Mouse (Mus musculus) monocyte, adult 5-6 weeks (primary cell): Measurements from ENCODE around the gene Stum. TPM values are rescaled to one million over a fixed set of nuclear protein-coding genes. Genes with fewer than 3 reads are reported as not detected.

ENCODE experiments used
- ATAC-seq: fragments of 153-309, 156-312 bp; replicated peaks from 2 replicates; pipeline ENCODE4 v1.8.0; 2017; ENCODE audit warnings: mild to moderate bottlenecking; ENCODE audit not compliant: low TSS enrichment, insufficient number of reproducible peaks, severe bottlenecking, poor library complexity, low FRiP score
- total RNA-seq: library from RNA; stranded (forward); fragments of 200-1000, 200-491, 200-594 nt; gene quantifications from 3 replicates; pipeline ENCODE4 v1.2.3, GENCODE M21; 2017

The Stum gene
- total RNA-seq, 1 experiment from 2014 or later, result not detected

DNA sequence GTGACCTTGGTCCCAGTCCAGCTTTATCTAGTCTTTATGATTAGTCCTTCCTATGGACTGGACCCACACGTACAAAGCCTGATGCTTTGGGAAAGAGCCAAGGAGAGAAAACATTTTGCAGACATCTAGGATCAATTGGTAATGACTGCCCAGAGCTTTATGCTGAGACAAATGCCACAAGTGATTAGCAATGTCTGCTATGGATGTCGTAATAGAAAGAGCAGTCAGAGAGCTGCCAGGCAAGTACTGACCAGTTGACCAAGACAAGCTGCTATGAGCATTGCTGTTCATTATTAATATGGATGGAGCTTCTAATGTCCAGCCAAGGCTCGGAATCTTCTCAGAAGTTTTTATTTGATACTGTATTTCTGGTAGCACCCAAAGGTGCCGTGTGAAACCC lies 43.8 kb downstream of the Stum start:
- no peak for ATAC-seq

DNA sequence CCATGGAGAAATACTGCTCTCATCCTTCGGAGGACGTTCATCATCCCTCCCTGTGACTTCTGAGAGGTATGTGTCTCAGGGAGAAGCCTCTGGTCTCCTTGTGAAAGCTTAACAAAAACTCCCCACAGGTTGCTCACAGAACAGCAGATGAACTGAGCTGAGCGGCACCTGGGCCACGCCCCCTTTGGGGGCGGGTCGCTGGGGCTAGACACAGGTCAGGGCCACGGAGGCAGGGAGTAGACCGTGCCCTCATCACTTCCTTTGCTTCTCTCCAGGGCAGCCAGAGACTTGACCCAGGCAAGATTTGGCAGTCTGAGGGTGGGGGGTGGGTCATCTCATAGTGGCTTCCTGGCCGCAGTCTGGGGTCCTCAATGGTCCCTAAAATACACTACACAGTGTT lies 48.4 kb downstream of the Stum start:
- ATAC-seq, result no peak

DNA sequence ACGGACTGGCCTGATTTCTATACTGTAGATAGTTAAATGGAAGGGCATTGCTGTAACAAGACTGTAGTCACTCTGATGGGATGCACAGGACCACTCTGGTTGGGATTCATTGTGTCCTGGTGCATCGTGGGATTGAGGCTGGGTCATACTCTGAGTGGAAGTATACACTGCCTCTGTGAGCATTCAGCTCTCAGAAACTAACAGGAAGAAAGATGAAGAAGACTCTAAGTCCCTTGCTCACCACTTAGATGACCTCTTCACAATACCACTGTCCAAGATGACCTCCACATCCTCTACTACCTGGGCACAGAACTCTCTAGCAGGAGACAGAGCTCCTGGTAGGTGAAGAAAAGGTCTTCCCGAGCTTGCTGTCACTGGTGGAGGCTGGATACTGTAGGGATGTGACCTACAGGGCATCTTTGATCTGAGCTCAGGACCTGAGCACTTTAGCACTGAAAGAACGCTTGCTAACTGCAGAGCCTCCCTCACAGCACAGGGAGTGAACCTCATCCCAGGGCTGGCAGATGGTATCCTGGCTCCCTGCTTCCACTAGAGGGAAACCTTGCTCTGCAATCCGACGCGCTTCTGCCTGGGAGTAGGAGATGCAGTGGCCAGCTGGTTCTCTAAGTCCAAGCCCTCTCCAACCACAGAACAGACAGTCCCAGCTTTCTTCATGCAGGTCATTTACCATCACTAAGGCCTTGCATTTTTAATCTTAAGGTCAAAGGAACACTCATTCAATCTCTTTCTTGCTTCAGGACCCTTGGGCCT lies 49.3 kb downstream of the Stum start:
- ATAC-seq, result no peak; the same call in 1 of the 2 replicates

DNA sequence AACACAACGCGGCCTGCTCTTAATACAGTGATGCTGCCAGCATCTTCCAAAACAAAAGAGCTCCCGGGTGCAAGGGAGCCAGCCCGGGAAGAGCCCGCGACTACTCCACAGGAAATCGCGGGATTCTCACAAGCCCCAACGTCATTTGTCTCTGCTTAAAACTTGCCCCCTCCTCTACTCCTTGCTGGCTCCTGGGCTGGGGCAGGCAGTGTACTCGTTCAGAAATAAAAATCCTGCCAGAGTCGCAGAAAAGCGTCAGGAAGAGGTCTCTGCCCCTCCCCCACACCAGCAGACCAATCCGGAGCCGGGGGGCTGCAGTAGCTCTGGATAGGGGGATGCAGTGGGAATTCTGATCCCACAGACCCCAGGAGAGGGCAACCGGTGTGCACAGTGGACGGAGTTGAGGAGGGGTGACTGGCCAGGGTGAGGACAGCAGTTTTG lies 50.2 kb downstream of the Stum start:
- ATAC-seq, result no peak

DNA sequence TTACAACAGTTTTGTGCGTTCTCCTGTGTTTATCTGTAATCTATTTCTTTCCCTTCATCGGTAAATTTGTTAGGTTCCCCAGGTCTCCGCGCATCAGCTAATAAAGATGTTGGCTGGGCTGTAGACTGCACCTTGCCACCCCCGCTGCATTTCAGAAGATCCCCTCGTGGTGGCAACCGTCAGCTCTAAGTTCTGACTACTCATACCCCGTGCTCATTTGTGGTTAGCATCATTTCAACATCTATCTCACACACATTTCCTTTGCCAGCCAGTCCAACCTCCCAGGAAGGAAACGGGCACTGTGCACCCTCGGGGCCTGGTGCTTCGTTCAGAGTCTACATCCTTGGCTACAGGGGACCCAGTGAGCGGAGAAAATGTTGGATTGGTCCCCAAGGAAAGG lies 51.5 kb downstream of the Stum start:
- peak; percentile 67 for ATAC-seq

DNA sequence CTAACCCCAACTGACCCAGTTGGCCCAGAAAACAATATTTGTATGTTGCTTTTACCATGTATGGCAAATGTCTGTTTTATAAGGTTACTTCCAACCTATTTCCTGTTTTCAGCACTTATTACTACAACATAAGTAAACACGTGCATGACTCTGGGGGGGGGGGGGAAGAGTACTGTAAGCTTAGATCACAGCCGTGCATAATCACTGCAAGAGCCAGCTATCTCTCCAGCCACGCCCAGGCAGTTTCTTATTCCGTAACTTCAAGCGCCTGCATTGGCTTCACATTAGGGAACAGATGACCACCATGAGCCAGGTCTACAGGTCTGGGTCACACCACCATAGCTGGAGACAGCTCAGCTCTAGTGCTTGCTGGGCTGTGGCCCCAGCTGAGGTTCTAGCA lies 53.5 kb downstream of the Stum start:
- ATAC-seq, result 0 out of 2 replicates have a peak, but pooled peaks have one; percentile 3

DNA sequence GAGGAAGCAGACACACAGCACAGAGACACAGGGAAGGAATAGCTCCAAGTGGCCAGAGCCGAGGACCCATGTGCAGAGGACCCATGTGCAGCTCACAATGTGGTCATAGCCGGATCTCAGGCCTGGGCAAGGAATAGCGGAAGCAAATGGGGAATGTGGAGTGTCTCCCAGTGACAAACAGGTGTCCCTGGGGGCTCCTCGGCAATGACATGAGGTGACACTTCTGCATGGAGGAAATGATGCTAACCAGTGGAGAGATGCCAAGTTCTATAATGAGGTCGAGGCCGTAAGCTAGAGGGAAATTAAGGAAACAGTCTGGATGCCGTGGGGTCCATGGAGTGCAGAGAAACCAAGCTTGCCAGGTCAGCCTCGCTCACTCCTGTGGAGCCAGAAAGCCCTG lies 54.4 kb downstream of the Stum start:
- no peak for ATAC-seq

DNA sequence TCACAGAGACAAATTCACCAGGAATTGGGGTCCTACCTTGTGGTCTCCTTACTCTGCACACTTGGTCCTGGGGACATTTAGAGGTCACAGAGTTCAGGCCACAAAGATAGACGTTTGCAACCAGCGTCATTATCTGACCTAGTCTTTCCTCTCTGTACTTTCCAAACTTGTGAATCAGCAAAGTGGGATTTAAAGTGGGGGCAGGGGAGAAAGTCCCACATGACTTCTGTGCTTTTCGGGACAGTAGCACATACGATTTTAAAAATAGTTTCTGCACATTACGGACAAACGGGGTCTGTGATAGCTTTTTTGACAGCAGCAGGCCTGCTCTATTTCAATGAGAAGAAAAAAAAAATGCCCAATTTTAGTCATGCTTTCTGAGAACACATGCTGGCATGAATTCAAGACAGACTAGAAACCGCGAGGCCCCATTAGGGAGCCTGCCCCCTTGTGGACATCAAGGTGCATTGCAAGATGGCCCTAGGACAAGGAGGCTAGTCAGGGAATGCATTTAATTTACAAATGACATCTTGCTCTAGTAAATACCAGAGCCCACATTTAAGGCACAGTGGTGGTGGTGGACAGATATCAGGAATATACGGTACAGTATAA lies 55.1 kb downstream of the Stum start:
- ATAC-seq, result peak; percentile 41; the same call in 1 of the 2 replicates

DNA sequence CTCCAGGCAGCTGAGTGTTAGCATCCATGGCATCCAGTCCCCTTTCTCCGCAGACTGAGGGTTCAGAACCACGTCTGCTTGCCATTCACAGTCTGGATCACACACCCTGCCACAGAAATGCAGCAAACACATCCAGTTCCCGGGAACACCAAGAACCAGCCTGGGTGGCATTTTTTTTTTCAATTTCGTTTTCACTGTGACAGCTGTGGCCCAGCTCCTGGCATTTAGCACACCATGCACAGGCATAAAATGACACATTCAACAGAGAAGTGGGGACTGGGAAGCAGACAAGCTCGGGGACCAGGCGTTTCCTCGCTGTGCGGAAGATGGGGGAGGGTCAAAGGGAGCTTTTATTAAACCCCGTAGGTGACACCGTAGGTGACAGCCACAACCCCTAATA lies 55.6 kb downstream of the Stum start:
- no peak for ATAC-seq

DNA sequence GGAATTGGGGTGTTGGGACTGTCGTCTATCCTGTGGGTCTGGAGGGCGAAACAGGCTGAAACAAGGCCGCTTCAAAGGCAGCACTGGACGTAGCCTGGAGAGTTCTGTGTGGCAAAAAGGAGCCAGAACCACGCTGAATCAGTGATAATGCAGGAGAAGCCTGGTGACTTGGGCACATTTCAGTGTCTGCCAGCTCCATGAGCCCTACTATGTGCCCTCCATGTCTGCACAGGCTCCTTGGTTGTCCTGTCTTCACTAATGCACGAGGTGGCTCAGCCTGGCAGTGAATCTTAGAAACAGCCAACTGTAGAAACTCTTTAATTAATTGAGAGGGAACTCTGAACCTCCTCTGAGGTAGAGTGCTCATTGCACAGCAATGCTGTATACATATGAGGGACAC lies 56.9 kb downstream of the Stum start:
- ATAC-seq, result no peak

DNA sequence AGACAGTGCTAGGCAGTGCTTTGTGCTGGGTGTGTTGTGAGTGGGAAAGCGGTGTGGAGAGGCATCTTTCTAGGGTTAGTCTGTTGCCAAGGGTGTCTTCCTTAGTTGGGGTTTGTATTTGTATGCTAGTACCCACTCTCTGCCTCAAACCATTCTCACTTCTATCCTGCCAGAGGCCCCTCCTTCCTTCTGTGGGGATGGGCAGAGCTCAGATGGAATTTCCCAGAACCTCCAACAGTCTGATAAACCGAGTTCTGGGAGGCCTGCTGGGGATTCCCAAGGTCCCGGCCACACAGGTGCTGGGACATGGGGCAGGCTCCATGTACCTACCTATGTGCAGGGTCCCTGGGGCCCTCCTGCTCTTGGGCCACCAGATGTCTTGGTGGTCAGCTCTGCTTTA lies 59.4 kb downstream of the Stum start:
- ATAC-seq, result no peak

DNA sequence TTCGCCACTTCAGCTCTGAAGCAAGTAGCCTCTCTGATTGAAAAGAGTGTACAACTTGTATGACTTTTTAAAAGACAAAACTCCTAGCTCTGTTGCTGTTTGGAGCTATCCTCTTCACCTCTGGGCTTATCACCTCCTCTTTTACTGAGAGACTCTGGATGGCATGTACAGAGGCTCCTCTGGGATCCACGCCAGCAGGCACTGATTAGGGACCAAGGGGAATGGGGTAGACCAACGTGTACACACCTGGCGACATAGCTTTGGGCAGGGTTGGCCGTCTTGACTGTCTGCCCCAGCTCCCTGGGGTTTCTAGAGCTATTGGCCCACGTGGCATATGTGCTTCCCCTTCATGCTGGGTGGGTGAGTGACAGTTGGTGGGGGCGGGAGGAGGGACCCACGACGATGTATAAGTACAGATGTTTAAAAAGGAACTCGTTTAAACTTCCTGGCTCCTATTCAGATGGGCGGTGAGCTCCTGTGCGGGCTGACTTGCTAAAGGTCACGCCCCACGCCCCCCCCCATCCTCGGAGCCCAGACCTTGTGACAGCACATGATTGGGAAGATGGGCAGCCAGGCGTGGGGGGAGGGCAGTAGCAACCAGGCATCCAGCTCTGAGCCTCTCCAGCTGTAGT lies 60.2 kb downstream of the Stum start:
- ATAC-seq, result no peak

DNA sequence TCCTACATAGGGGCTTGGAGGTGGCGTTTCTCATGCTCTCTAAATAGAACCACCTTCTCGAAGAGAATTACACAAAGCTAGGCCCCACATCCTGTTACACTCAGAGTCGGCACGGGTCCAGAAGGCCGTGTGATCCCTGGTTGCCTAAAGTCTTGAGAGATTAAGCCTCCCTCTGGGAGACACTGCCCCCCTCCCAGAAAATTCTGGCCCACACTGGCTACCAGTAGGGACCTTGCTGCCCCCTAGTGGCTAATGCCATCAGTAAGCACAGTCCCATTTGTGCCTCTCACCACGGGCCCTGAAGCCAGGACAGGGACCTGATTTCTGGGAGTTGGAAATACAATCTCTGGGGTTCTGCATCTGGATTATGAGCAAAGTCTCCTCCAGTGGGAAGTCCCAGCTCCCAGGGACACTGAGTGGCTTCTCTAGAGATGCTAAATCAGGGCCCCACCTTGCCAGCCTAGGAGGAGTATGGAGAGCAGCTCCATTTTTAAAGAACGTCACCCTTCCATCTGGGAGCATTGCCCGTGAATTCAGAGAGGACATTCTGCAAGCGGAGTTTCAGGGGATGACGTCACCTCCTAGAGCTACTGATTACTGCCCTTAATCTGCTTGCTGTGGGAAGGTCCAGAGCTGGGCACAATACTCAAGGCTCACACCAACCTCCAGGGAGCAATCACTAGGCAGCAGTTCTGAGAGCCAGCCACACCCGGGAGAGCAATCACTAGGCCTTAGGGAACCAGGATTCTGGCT lies 61.1 kb downstream of the Stum start:
- no peak for ATAC-seq

DNA sequence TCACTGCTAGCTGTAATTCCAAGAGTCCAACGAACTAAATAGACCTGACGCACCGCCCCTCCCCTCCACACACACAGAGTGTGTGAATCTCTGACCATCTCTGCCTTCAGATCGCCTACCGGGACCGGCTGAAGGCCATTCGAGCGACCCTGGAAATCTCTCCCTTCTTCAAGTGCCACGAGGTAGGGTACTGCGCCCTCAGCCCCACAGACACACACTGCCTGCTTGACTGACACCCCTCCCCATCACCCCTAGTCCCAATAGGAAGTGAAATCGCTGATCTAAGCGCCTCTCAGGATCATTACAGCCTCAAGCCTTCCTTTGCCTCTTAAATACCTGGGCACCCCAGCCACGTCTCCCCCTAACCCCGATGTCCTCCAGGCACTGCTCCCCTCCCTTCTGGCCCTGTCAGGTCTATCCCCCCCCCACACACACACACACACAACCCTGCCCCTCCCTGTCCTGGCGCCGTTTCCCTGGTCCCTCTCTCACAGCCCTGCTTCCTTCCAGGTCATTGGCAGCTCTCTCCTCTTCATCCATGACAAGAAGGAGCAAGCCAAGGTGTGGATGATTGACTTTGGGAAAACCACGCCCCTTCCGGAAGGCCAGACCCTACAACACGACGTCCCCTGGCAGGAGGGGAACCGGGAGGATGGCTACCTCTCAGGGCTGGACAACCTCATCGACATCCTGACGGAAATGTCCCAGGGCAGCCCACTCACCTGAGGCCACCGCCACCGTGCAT lies 62.0 kb downstream of the Stum start:
- ATAC-seq, result no peak

DNA sequence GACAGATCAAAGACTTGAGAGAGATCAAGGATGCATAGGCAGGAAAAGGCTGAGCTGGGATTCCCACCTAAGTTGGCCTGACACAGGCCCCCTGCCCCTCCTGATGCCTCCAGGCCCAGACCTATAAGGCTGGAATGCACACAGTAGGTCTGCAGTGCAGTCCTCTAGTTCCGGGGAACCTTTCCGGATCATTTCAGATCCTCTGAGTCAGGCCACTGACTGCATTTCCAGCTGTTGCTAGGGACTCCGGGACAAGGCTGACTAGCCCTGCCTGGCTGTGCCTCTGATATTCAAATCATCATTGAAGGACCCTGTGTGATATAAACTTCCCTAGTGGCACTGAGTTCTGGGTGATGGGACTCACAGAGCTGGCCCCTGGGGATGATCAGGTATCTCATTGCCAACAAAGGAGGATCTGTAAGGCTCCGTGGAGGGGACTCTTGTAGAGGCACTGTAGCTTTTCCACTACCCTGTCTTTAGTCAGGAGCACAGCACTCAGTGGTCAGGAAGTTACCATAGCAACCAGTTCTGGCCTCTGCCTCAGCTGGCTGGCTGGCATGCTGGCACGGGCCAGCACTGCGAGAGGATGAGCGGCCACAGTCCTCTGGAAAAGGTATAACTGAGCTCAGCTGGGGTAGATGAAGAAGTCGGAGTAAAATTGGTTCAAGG lies 62.7 kb downstream of the Stum start:
- ATAC-seq, result no peak

DNA sequence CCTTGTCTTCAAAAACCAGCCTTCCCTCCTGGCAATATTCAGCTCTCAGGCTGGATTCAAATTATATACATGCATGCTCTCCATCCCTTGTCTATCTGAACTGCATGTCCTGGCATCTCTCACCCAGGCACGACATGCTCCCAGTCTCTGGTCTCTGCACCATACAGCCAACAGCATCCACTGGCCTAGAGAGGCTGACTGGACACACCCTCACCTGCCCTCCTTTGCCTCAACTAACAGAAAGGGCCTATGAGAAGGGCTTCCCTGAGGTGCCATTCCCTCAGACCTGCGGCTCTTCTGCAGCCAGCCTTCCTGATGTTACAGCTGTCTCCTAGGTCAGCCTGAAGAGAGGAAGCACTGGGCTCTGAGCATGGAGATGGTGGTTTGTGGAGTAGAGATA lies 64.2 kb downstream of the Stum start:
- ATAC-seq, result no peak

DNA sequence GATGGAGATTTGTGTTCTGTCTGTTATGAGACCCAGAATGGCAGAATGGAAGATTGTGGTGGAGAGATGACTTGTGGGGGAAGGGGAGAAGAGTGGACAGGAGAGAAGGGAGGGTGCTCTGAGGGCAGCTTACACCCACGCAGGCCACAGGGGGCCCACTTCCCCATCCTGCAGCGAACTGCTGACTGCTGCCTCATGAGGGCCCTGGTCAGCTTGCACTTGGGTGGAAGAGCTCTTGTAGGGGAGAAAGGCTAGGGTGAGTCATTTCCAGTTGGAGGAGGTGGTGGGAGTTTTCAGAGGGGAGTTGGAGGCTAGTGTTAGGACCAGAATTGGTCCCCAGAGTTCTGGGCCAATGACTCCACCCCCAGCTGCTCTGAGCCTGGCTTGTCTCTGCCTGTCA lies 66.2 kb downstream of the Stum start:
- ATAC-seq, result peak; percentile 29; the same call in 1 of the 2 replicates

DNA sequence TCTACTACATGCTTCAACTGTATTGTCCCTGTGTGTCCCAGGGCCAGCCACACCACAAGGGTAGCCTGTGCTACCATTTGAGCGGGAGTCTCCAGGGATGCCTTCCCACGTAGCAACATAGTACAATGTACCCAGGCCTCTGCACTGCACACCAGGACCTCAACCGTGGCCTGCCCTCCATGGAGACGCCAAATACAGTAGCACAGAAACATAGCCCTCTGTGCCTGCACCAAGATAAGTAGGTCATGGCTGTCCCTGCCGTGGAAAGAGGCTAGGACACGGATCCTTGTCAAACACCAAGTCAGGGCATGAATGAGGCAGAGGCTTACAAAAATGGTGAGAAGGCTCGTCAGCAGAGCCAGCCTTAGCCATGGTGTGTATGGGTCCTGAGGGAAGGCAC lies 67.5 kb downstream of the Stum start:
- ATAC-seq, result no peak
